Mouse (Mus musculus) CH12.LX (cell line): ENCODE measurements at regions not wholly inside any gene's neighbourhood (a gene's known extent, or its start where the extent isn't known, plus 50 kb on each side); places are given as distances from the start of the nearest gene placed in this dataset.

Source experiments
- DNase-seq: peaks from one replicate; pipeline ENCODE4 v3.0.0-alpha.2; 2013; ENCODE audit errors: extremely low read depth
- H3K27ac ChIP-seq: 2 replicates; pipeline ENCODE4 v1.5.1; 2012; ENCODE audit warnings: low read depth, mild to moderate bottlenecking, control low read depth, moderate library complexity; ENCODE audit not compliant: insufficient read depth
- H3K27me3 ChIP-seq: replicated peaks from 2 replicates; pipeline ENCODE3; 2012; ENCODE audit warnings: inconsistent platforms
- H3K36me3 ChIP-seq, 2 experiments: replicated peaks in 1 of 2; 2 replicates each; pipeline versions ENCODE3 to v1.6.1; 2012; ENCODE audit warnings: inconsistent platforms in 1 of 2, low read length in 1 of 2, mild to moderate bottlenecking in 1 of 2, mixed read lengths in 1 of 2, moderate library complexity in 1 of 2; ENCODE audit not compliant: control insufficient read depth in 1 of 2, insufficient read depth in 1 of 2
- H3K4me1 ChIP-seq, 2 experiments: 2 replicates each; pipeline ENCODE4 v1.6.1; 2012; ENCODE audit warnings: inconsistent platforms in 1 of 2, moderate library complexity in 1 of 2; ENCODE audit not compliant: insufficient read depth in 2 of 2, control insufficient read depth in 1 of 2
- H3K4me2 ChIP-seq: 2 replicates; pipeline ENCODE4 v1.6.1; 2012; ENCODE audit warnings: low read depth, mild to moderate bottlenecking, control low read depth; ENCODE audit not compliant: poor library complexity, insufficient read depth, severe bottlenecking
- H3K4me3 ChIP-seq, 3 experiments: fragments of 150-350 bp in 1 of 3; sonication (generic) in 1 of 3; replicated peaks in 1 of 3; 2 replicates each; pipeline versions ENCODE3 to v1.5.1; 2011 to 2012; ENCODE audit warnings: low read depth in 2 of 3, low read length in 2 of 3, mild to moderate bottlenecking in 2 of 3, moderate library complexity in 2 of 3, control low read depth in 1 of 3, improper control_type of control experiment in 1 of 3, inconsistent platforms in 1 of 3, mixed read lengths in 1 of 3; ENCODE audit not compliant: poor library complexity in 1 of 3
- H3K79me2 ChIP-seq: replicated peaks from 2 replicates; pipeline ENCODE4 v1.6.1; 2012; ENCODE audit warnings: mild to moderate bottlenecking, moderate library complexity; ENCODE audit not compliant: control insufficient read depth, poor library complexity, insufficient read depth, severe bottlenecking; ENCODE audit errors: extremely low read depth
- H3K9ac ChIP-seq: 2 replicates; pipeline ENCODE4 v1.6.1; 2012; ENCODE audit warnings: low read depth, mild to moderate bottlenecking, control low read depth, moderate library complexity; ENCODE audit not compliant: insufficient read depth
- H3K9me3 ChIP-seq: replicated peaks from 2 replicates; pipeline ENCODE3; 2012; ENCODE audit warnings: low read length, inconsistent platforms, mixed read lengths
- BHLHE40 ChIP-seq: IDR thresholded peaks from 2 replicates; pipeline ENCODE4 v1.6.1; 2011; ENCODE audit warnings: mild to moderate bottlenecking, low read depth, low read length, improper control_type of control experiment
- CHD2 ChIP-seq: IDR thresholded peaks from 2 replicates; pipeline ENCODE4 v1.6.1; 2011; ENCODE audit warnings: low read length, improper control_type of control experiment
- CTCF ChIP-seq, 2 experiments: IDR thresholded peaks in 1 of 2; conservative IDR thresholded peaks in 1 of 2; 2 replicates each; pipeline ENCODE4 v1.5.1; 2011 to 2012; ENCODE audit warnings: low read depth in 2 of 2, low read length in 2 of 2, improper control_type of control experiment in 1 of 2, inconsistent platforms in 1 of 2, mild to moderate bottlenecking in 1 of 2, moderate library complexity in 1 of 2
- EP300 ChIP-seq: IDR thresholded peaks from 2 replicates; pipeline ENCODE4 v1.6.1; 2011; ENCODE audit warnings: low read length, improper control_type of control experiment
- ETS1 ChIP-seq: conservative IDR thresholded peaks from 2 replicates; pipeline ENCODE4 v1.6.1; 2012; ENCODE audit warnings: low read depth, mild to moderate bottlenecking, inconsistent platforms, low read length, improper control_type of control experiment, moderate library complexity
- HCFC1 ChIP-seq: IDR thresholded peaks from 2 replicates; pipeline ENCODE4 v1.6.1; 2012; ENCODE audit warnings: low read depth, mild to moderate bottlenecking, inconsistent platforms, low read length, improper control_type of control experiment
- JUN ChIP-seq: IDR thresholded peaks from 2 replicates; pipeline ENCODE4 v1.6.1; 2011; ENCODE audit warnings: low read depth, mild to moderate bottlenecking, low read length, improper control_type of control experiment, moderate library complexity; ENCODE audit not compliant: insufficient read depth
- KAT2A ChIP-seq: IDR thresholded peaks from 2 replicates; pipeline ENCODE4 v1.6.1; 2012; ENCODE audit warnings: low read length, improper control_type of control experiment, inconsistent platforms; ENCODE audit not compliant: insufficient replicate concordance
- MAFK ChIP-seq: IDR thresholded peaks from 2 replicates; pipeline ENCODE4 v1.6.1; 2011; ENCODE audit warnings: low read length, improper control_type of control experiment; ENCODE audit not compliant: insufficient replicate concordance
- MEF2A ChIP-seq: IDR thresholded peaks from 2 replicates; pipeline ENCODE4 v1.6.1; 2014; ENCODE audit warnings: low read depth, mild to moderate bottlenecking, inconsistent platforms, low read length, improper control_type of control experiment, borderline replicate concordance
- MXI1 ChIP-seq: IDR thresholded peaks from 2 replicates; pipeline ENCODE4 v1.6.1; 2011; ENCODE audit warnings: mild to moderate bottlenecking, low read depth, low read length, improper control_type of control experiment
- MYC ChIP-seq: IDR thresholded peaks from 2 replicates; pipeline ENCODE4 v1.6.1; 2011; ENCODE audit warnings: low read depth, mild to moderate bottlenecking, improper control_type of control experiment, low read length
- NELFE ChIP-seq: IDR thresholded peaks from 2 replicates; pipeline ENCODE4 v1.6.1; 2011; ENCODE audit warnings: low read depth, low read length, improper control_type of control experiment
- NRF1 ChIP-seq: IDR thresholded peaks from 2 replicates; pipeline ENCODE4 v1.6.1; 2014; ENCODE audit warnings: low read depth, mild to moderate bottlenecking, inconsistent platforms, low read length, improper control_type of control experiment, moderate library complexity
- POLR2A ChIP-seq: IDR thresholded peaks from 2 replicates; pipeline ENCODE4 v1.6.1; 2011; ENCODE audit warnings: low read depth, mild to moderate bottlenecking, improper control_type of control experiment, low read length
- POLR2AphosphoS2 ChIP-seq: IDR thresholded peaks from 2 replicates; pipeline ENCODE4 v1.6.1; 2011; ENCODE audit warnings: low read depth, low read length, improper control_type of control experiment
- RAD21 ChIP-seq: IDR thresholded peaks from 2 replicates; pipeline ENCODE4 v1.6.1; 2011; ENCODE audit warnings: low read depth, mild to moderate bottlenecking, low read length, improper control_type of control experiment, moderate library complexity
- TBP ChIP-seq: conservative IDR thresholded peaks from 2 replicates; pipeline ENCODE4 v1.6.1; 2011; ENCODE audit warnings: low read depth, low read length, improper control_type of control experiment
- TCF12 ChIP-seq: IDR thresholded peaks from 2 replicates; pipeline ENCODE4 v1.6.1; 2014; ENCODE audit warnings: low read depth, mild to moderate bottlenecking, inconsistent platforms, low read length, improper control_type of control experiment
- UBTF ChIP-seq: IDR thresholded peaks from 2 replicates; pipeline ENCODE4 v1.6.1; 2012; ENCODE audit warnings: low read depth, mild to moderate bottlenecking, inconsistent platforms, low read length, improper control_type of control experiment, moderate library complexity
- USF2 ChIP-seq: conservative IDR thresholded peaks from 2 replicates; pipeline ENCODE4 v1.6.1; 2011; ENCODE audit warnings: low read depth, low read length, improper control_type of control experiment
- ZC3H11A ChIP-seq: IDR thresholded peaks from 2 replicates; pipeline ENCODE4 v1.6.1; 2012; ENCODE audit warnings: low read depth, mild to moderate bottlenecking, inconsistent platforms, low read length, improper control_type of control experiment
- ZMIZ1 ChIP-seq: IDR thresholded peaks from 2 replicates; pipeline ENCODE4 v1.6.1; 2012; ENCODE audit warnings: low read depth, mild to moderate bottlenecking, inconsistent platforms, low read length, improper control_type of control experiment
- dilution Hi-C: fragments of 300-500 bp; cut with MboI; formaldehyde crosslinking; loops from 2 replicates; pipeline ENCODE4 v1.14.3; 2020; ENCODE audit warnings: low sequenced_read_pairs; ENCODE audit not compliant: extremely low pct_unique_long_range_greater_than_20kb, extremely low pct_ligation_motif_present
- in situ Hi-C: fragments of 300-500 bp; cut with MboI; formaldehyde crosslinking; loops from 3 replicates; pipeline ENCODE4 v1.14.3; 2019; ENCODE audit warnings: low sequenced_read_pairs, low pct_ligation_motif_present, low pct_unique_long_range_greater_than_20kb, mixed read lengths

- no peak overlapping the region for H3K4me3 ChIP-seq
- no peak overlapping the region for H3K9ac ChIP-seq
- H3K27ac ChIP-seq: no peak overlapping the region
- no peak for DNase-seq
- peaks cover 32% of the 10 kb centered on the region for H3K9me3 ChIP-seq
- no peaks in the 10 kb centered on the region for H3K4me1 ChIP-seq
- in situ Hi-C loops (no loop called here), dilution Hi-C loops (no loop called here)
- TF ChIP-seq HCFC1 (no peak), JUN (no peak), MEF2A (no peak), MYC (no peak), TCF12 (no peak), POLR2AphosphoS2 (no peak), NELFE (no peak), POLR2A (no peak), USF2 (no peak), MXI1 (no peak), ZC3H11A (no peak), EP300 (no peak), ETS1 (no peak), CTCF (conservative IDR thresholded peaks at IDR 0.05 in 1 of 2, IDR thresholded peaks at IDR 0.05 in 1 of 2; ENCODE audit: low read depth in 2 of 2, low read length in 2 of 2) (no peak)
- H3K4me2 ChIP-seq: no peak overlapping the region
- no peaks in the 10 kb centered on the region for H3K79me2 ChIP-seq
- no peaks in the 10 kb centered on the region for H3K27me3 ChIP-seq
- H3K36me3 ChIP-seq: no peaks in the 10 kb centered on the region
Observed at GRCm38 (mm10) chr16:79640898-79641297, 550.0 kb upstream of the Tmprss15 start.

GRCm38 (mm10) chr16:79627139-79627538 lies 536.2 kb upstream of the Tmprss15 start:
- H3K79me2 ChIP-seq: no peaks in the 10 kb centered on the region
- H3K27ac ChIP-seq: no peak overlapping the region
- peaks cover 46% of the 10 kb centered on the region for H3K9me3 ChIP-seq
- H3K36me3 ChIP-seq: no peaks in the 10 kb centered on the region
- no peak for TF ChIP-seq TBP
- TF ChIP-seq KAT2A: no peak
- TF ChIP-seq RAD21: no peak
- TF ChIP-seq MAFK: no peak
- TF ChIP-seq NRF1: no peak
- TF ChIP-seq CHD2: no peak
- TF ChIP-seq CTCF (conservative IDR thresholded peaks at IDR 0.05 in 1 of 2, IDR thresholded peaks at IDR 0.05 in 1 of 2; ENCODE audit: low read depth in 2 of 2, low read length in 2 of 2): no peak
- no peak for TF ChIP-seq UBTF
- TF ChIP-seq BHLHE40: no peak
- no peak for TF ChIP-seq MEF2A
- TF ChIP-seq ZMIZ1: no peak
- TF ChIP-seq HCFC1: no peak
- TF ChIP-seq EP300: no peak
- no peak for TF ChIP-seq POLR2AphosphoS2
- TF ChIP-seq ETS1: no peak
- TF ChIP-seq TCF12: no peak
- in situ Hi-C loops: no loop called here
- H3K27me3 ChIP-seq: no peaks in the 10 kb centered on the region
- H3K9ac ChIP-seq: no peak overlapping the region
- no peak overlapping the region for H3K4me3 ChIP-seq
- no peak overlapping the region for H3K4me2 ChIP-seq
- no peaks in the 10 kb centered on the region for H3K4me1 ChIP-seq
- dilution Hi-C loops: no loop called here
- DNase-seq: no peak
